In the genomic region with DNA sequence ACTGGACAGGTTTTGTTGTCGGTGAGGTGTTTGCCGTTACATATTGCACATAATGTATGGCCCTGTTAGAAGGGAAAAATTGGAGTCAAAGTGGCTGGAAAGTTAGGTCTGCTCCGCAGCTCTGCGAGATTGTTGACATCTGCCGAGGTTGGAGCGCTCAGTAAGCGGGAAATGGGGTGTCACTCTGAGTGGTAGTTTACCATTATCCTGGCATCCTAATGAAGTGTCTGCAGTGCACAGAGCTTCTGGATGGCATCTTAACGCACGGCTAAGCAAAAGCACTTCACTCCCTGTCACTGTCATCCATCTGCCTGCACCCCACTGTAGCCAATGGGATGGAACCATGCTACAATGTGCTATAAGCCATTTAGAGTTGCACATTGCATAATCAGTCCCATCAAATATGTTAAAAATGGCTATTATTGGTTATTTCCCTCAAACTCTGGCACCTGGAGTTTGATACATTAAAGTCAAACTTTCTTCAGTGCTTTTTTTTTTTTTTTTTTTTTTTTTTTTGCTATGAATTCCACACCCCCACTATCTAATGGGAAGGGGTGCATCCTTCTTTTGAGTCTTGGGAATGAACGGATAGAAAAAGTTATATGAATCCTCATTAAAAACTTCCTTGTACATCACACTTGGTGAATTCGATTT, we compare ENCODE assay signal across 15 mouse cellular contexts.
DNase-seq lines count a peak whose midpoint lies in the region; ATAC-seq and TF ChIP-seq lines count a peak whose summit lies in the region.
"Had no signal": no experiment of that assay in that cellular context is flagged by ENCODE, and none has a peak within 500 bp of the region (broad histone marks: within the 10 kb centered on the region; RNA-seq: fewer than 3 reads in every experiment).

No protein-coding gene starts in this region.

- no peaks in the 10 kb centered on the region for H3K36me3 ChIP-seq in lung, embryonic 16.5 days (ENCODE audit: control insufficient read depth, insufficient read depth, low read length)
- H3K36me3 ChIP-seq in MEL (ENCODE audit: control insufficient read depth in 1 of 2, insufficient read depth in 2 of 2, low read length in 2 of 2) = peaks cover 0 to 21% of the 10 kb centered on the region in 2 experiments; a peak in 2 of 4 replicates
- no peaks in the 10 kb centered on the region for H3K36me3 ChIP-seq in forebrain, embryonic 16.5 days (ENCODE audit: control insufficient read depth, insufficient read depth)
- H3K36me3 ChIP-seq: embryonic facial prominence, embryonic 10.5 days; heart, embryonic 15.5 days; kidney, embryonic 15.5 days; midbrain, embryonic 12.5 days had no signal

- no peak for DNase-seq in lung, postnatal 25 days (ENCODE audit: low spot score)
- DNase-seq in MEL (ENCODE audit: low read depth, low spot score) = no peak
- DNase-seq in lung, postnatal 4 days = peak; percentile 17 to 59
- DNase-seq in thymus, postnatal 14 days = no peak
- DNase-seq in heart, adult 9 months (ENCODE audit: low spot score in 2 of 2) = no peak
- DNase-seq in frontal cortex, postnatal 25 days (ENCODE audit: low spot score in 2 of 2) = no peak
- DNase-seq: cerebellum, postnatal 25 days had no signal

- 0 out of 2 replicates have a peak, but pooled peaks cover 8% of the 10 kb centered on the region for H3K4me1 ChIP-seq in lung, embryonic 16.5 days (replicated peaks; ENCODE audit: control insufficient read depth, insufficient read depth, low read length)
- peaks cover 13 to 17% of the 10 kb centered on the region in 2 experiments for H3K4me1 ChIP-seq in MEL (ENCODE audit: control insufficient read depth in 1 of 2, insufficient read depth in 2 of 2, low read length in 2 of 2)
- H3K4me1 ChIP-seq in forebrain, embryonic 16.5 days (replicated peaks; ENCODE audit: control insufficient read depth, insufficient read depth, low read length) = peaks cover 14% of the 10 kb centered on the region

- no peak for TF ChIP-seq RAD21 in MEL (IDR thresholded peaks at IDR 0.05; ENCODE audit: low read depth, low read length)

- peak overlapping the region; percentile 1; the same call in 1 of the 2 replicates for H3K27ac ChIP-seq in lung, embryonic 16.5 days (ENCODE audit: low read length)
- H3K27ac ChIP-seq in MEL (ENCODE audit: control insufficient read depth, low read depth, low read length) = no peak overlapping the region
- peak overlapping the region; percentile 65 for H3K27ac ChIP-seq in forebrain, embryonic 16.5 days (ENCODE audit: low read length)
- H3K27ac ChIP-seq: heart, embryonic 15.5 days; kidney, embryonic 15.5 days; midbrain, embryonic 12.5 days had no signal

- TF ChIP-seq POLR2A in MEL (IDR thresholded peaks at IDR 0.05; ENCODE audit: control insufficient read depth in 1 of 2, insufficient read depth in 1 of 2, low read depth in 1 of 2, low read length in 2 of 2, poor library complexity in 1 of 2) = no peak

- H3K79me2 ChIP-seq in MEL (ENCODE audit: control insufficient read depth, insufficient read depth, low read length, poor library complexity) = no peaks in the 10 kb centered on the region

- no peaks in the 10 kb centered on the region for H3K9me3 ChIP-seq in lung, embryonic 16.5 days (ENCODE audit: control insufficient read depth, low read length)
- H3K9me3 ChIP-seq in MEL (replicated peaks; ENCODE audit: insufficient read depth, low read length) = no peaks in the 10 kb centered on the region
- no peaks in the 10 kb centered on the region for H3K9me3 ChIP-seq in forebrain, embryonic 16.5 days (ENCODE audit: control insufficient read depth, low read length)
- H3K9me3 ChIP-seq: embryonic facial prominence, embryonic 10.5 days; heart, embryonic 15.5 days; kidney, embryonic 15.5 days; midbrain, embryonic 12.5 days had no signal

- H3K27me3 ChIP-seq in lung, embryonic 16.5 days (ENCODE audit: control insufficient read depth, insufficient read depth, low read depth, low read length) = no peaks in the 10 kb centered on the region
- no peaks in the 10 kb centered on the region for H3K27me3 ChIP-seq in MEL (ENCODE audit: control insufficient read depth in 1 of 2, insufficient read depth in 2 of 2, low read length in 2 of 2)
- H3K27me3 ChIP-seq in forebrain, embryonic 16.5 days (replicated peaks; ENCODE audit: control insufficient read depth, insufficient read depth, low read length) = no peaks in the 10 kb centered on the region
- H3K27me3 ChIP-seq: heart, embryonic 15.5 days; kidney, embryonic 15.5 days; midbrain, embryonic 12.5 days had no signal

- TF ChIP-seq EP300 in MEL (IDR thresholded peaks at IDR 0.05; ENCODE audit: low read depth in 1 of 2, low read length in 2 of 2) = no peak

- no peak overlapping the region for H3K4me3 ChIP-seq in lung, embryonic 16.5 days (ENCODE audit: low read length)
- no peak overlapping the region for H3K4me3 ChIP-seq in MEL (ENCODE audit: control insufficient read depth in 1 of 2, insufficient read depth in 1 of 2, low read depth in 2 of 2, low read length in 2 of 2)
- no peak overlapping the region for H3K4me3 ChIP-seq in forebrain, embryonic 16.5 days (replicated peaks; ENCODE audit: low read length)
- H3K4me3 ChIP-seq: erythroblast, embryonic 14.5 days; midbrain, embryonic 12.5 days had no signal

- 52% methylated on average over 11 of the region's 11 CpGs for WGBS in lung, embryonic 16.5 days
- WGBS in forebrain, embryonic 16.5 days = 55% methylated on average over 11 of the region's 11 CpGs

- no peak overlapping the region for H3K9ac ChIP-seq in lung, embryonic 16.5 days (ENCODE audit: low read length)
- H3K9ac ChIP-seq in MEL (ENCODE audit: control insufficient read depth, low read depth, low read length, poor library complexity, severe bottlenecking) = no peak overlapping the region
- no peak overlapping the region for H3K9ac ChIP-seq in forebrain, embryonic 16.5 days (replicated peaks; ENCODE audit: low read depth, low read length)
- H3K9ac ChIP-seq: heart, embryonic 15.5 days; kidney, embryonic 15.5 days; midbrain, embryonic 12.5 days had no signal

- H3K4me2 ChIP-seq in lung, embryonic 16.5 days (ENCODE audit: low read depth, low read length) = peak overlapping the region; percentile 4; the same call in 1 of the 2 replicates
- no peak overlapping the region for H3K4me2 ChIP-seq in forebrain, embryonic 16.5 days (ENCODE audit: low read length)

- TF ChIP-seq CTCF in MEL (IDR thresholded peaks at IDR 0.05 in 2 of 3, conservative IDR thresholded peaks at IDR 0.05 in 1 of 3; ENCODE audit: control insufficient read depth in 1 of 3, insufficient read depth in 1 of 3, low read depth in 2 of 3, low read length in 3 of 3, poor library complexity in 1 of 3, severe bottlenecking in 1 of 3) = no peak

- ATAC-seq in lung, embryonic 16.5 days (ENCODE audit: low read depth) = peak; percentile 88
- peak; percentile 90 for ATAC-seq in forebrain, embryonic 16.5 days
- ATAC-seq: inflammation-experienced regulatory T-cells, adult 6 months had no signal

TF ChIP-seq in MEL, 35 proteins besides CTCF, POLR2A, EP300 and RAD21:
- TF ChIP-seq ZMIZ1 (IDR thresholded peaks at IDR 0.05; ENCODE audit: low read depth, low read length) (no peak), ZNF384 (IDR thresholded peaks at IDR 0.05; ENCODE audit: low read depth, low read length) (peak; percentile 86)

Comparison
In these comparisons a context has a peak if more than half of its experiments do, and no peak if none do; other contexts are left out.
1. DNase-seq: peak in lung, postnatal 4 days (2 of 2); none in lung, postnatal 25 days (single experiment), MEL (single experiment), thymus, postnatal 14 days (single experiment), heart, adult 9 months (0 of 2) and frontal cortex, postnatal 25 days (0 of 2).